Mouse (Mus musculus) neural tube, embryonic 11.5 days (tissue): ENCODE measurements around the gene Krt25. TPM values are rescaled to one million over a fixed set of nuclear protein-coding genes. Genes with fewer than 3 reads are reported as not detected.

Experiments
- ATAC-seq: fragments of 200-750 bp; cut with Nextera tagmentation; 2 replicates; pipeline ENCODE4 v1.8.0; 2017; ENCODE audit warnings: moderate number of reproducible peaks, mild to moderate bottlenecking, moderate TSS enrichment, moderate library complexity; ENCODE audit not compliant: insufficient read depth, low FRiP score, low TSS enrichment
- DNase-seq: peaks from one replicate; pipeline ENCODE4 v3.0.0-alpha.2; 2015; ENCODE audit warnings: low spot score
- H3K27ac ChIP-seq: fragments of 300-500 bp; sonication (generic); 2 replicates; pipeline ENCODE4 v1.5.1; 2014; ENCODE audit warnings: low read depth, mild to moderate bottlenecking, low read length
- H3K27me3 ChIP-seq: fragments of 300-500 bp; sonication (generic); 2 replicates; pipeline ENCODE4 v1.6.1; 2014; ENCODE audit warnings: mild to moderate bottlenecking, low read length, mixed read lengths; ENCODE audit not compliant: control insufficient read depth, insufficient read depth
- H3K36me3 ChIP-seq: fragments of 300-500 bp; sonication (generic); 2 replicates; pipeline ENCODE4 v1.6.1; 2014; ENCODE audit warnings: mild to moderate bottlenecking, low read length, moderate library complexity, mixed read lengths; ENCODE audit not compliant: control insufficient read depth, insufficient read depth
- H3K4me1 ChIP-seq: fragments of 300-500 bp; sonication (generic); 2 replicates; pipeline ENCODE4 v1.6.1; 2014; ENCODE audit warnings: low read length, mixed read lengths; ENCODE audit not compliant: control insufficient read depth, insufficient read depth
- H3K4me2 ChIP-seq: fragments of 300-500 bp; sonication (generic); 2 replicates; pipeline ENCODE4 v1.6.1; 2014; ENCODE audit warnings: low read depth, mild to moderate bottlenecking, moderate library complexity
- H3K4me3 ChIP-seq: fragments of 300-500 bp; sonication (generic); 2 replicates; pipeline ENCODE4 v1.5.1; 2014; ENCODE audit warnings: low read depth, low read length
- H3K9ac ChIP-seq: fragments of 300-500 bp; sonication (generic); 2 replicates; pipeline ENCODE4 v1.6.1; 2014; ENCODE audit warnings: mild to moderate bottlenecking, low read length
- H3K9me3 ChIP-seq: fragments of 300-500 bp; sonication (generic); 2 replicates; pipeline ENCODE4 v1.6.1; 2016; ENCODE audit warnings: low read length; ENCODE audit not compliant: control insufficient read depth
- WGBS: fragments of 180-500 bp; shearing (Covaris S2); extraction: QIAGEN DNeasy Blood & Tissue Kit; methylation state at CpG from one replicate; pipeline ENCODE4 v1.1.7; 2014; 5-methylcytosine and 5-hydroxymethylcytosine counted together
- polyA plus RNA-seq: library from polyadenylated mRNA; unstranded; fragments of >200 nt; fragmentation: Nextera tagmentation; extraction: Ambion mirVana; gene quantifications from 2 replicates; pipeline ENCODE4 v1.2.1, GENCODE M21; 2014

The Krt25 gene
- polyA plus RNA-seq, 1 experiment from 2014 or later, result 0.23 TPM

DNA sequence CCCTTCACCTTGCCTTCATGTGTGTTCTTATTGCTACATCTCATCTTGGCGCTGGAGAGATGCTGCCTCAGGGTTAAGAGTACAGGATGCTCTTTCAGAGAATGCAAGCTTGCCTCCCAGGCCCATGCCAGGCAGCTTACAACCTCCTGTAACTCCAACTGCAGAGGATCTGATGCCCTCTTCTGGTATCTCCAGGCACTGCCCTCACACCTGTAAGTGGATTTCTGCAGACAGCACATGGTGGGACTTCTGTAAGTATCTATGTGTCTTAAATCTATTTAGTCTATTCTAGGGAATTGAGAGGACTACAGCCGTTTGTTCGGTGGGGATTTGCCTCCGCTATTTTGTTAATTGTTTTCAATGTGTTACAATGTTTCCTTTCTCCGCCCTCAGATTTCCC is 29.9 kb downstream of the Krt25 start:
- Histone ChIP-seq H3K9ac (no peak overlapping the region), H3K27me3 (no peaks in the 10 kb centered on the region), H3K9me3 (no peaks in the 10 kb centered on the region), H3K27ac (no peak overlapping the region), H3K4me2 (no peak overlapping the region), H3K36me3 (no peaks in the 10 kb centered on the region), H3K4me3 (no peak overlapping the region), H3K4me1 (no peaks in the 10 kb centered on the region)
- peak; percentile 27 for DNase-seq
- 61% methylated on average over 5 of the region's 5 CpGs for WGBS
- ATAC-seq, result no peak

GRCm38 (mm10) chr11:99284833-99285312 is 37.9 kb downstream of the Krt25 start, which contains the start of gene Krt24:
TSS of gene Krt24 (minus strand) at chr11:99285262.
- no peaks in the 10 kb centered on the region for H3K27me3 ChIP-seq
- no peak within 1 kb of the TSS for H3K4me2 ChIP-seq
- H3K9ac ChIP-seq, result no peak within 1 kb of the TSS
- no peaks in the 10 kb centered on the region for H3K4me1 ChIP-seq
- no peak within 1 kb of the TSS for H3K4me3 ChIP-seq
- 54% methylated on average over 11 of the region's 11 CpGs for WGBS
- no peaks in the 10 kb centered on the region for H3K9me3 ChIP-seq
- ATAC-seq (no peak), DNase-seq (no peak)
- no peak within 1 kb of the TSS for H3K27ac ChIP-seq
- H3K36me3 ChIP-seq, result no peaks in the 10 kb centered on the region

DNA sequence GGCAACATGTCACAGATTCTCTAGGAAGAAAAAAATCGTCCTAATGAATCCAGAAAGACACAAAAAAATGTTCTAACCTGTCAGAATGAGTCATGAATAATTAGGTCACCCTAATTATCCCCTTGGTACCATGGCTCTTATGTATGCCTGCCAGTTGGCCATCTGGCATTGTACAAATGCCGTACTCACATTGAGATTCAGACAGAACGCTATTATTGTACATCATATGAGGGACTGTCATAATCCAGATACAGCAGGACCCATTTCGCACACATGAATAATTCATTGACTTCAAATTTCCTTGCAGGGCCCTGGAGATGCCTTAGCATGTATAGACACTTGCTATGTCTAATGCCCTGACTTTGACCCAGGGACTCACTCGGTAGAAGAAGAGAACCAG is 38.7 kb downstream of the Krt25 start:
- no peak for DNase-seq
- no peaks in the 10 kb centered on the region for H3K27me3 ChIP-seq
- H3K4me3 ChIP-seq, result no peak overlapping the region
- WGBS, result 77% methylated on average over 5 of the region's 5 CpGs
- H3K4me2 ChIP-seq, result no peak overlapping the region
- H3K27ac ChIP-seq, result no peak overlapping the region
- no peaks in the 10 kb centered on the region for H3K9me3 ChIP-seq
- H3K36me3 ChIP-seq, result no peaks in the 10 kb centered on the region
- ATAC-seq, result no peak
- no peaks in the 10 kb centered on the region for H3K4me1 ChIP-seq
- H3K9ac ChIP-seq, result no peak overlapping the region

GRCm38 (mm10) chr11:99283334-99283733 is 39.4 kb downstream of the Krt25 start:
- Histone ChIP-seq H3K27ac (no peak overlapping the region), H3K36me3 (no peaks in the 10 kb centered on the region), H3K9ac (no peak overlapping the region), H3K4me3 (no peak overlapping the region), H3K4me2 (no peak overlapping the region), H3K27me3 (no peaks in the 10 kb centered on the region), H3K4me1 (no peaks in the 10 kb centered on the region), H3K9me3 (no peaks in the 10 kb centered on the region)
- DNase-seq, result no peak
- 56% methylated on average over 4 of the region's 4 CpGs for WGBS
- no peak for ATAC-seq

DNA sequence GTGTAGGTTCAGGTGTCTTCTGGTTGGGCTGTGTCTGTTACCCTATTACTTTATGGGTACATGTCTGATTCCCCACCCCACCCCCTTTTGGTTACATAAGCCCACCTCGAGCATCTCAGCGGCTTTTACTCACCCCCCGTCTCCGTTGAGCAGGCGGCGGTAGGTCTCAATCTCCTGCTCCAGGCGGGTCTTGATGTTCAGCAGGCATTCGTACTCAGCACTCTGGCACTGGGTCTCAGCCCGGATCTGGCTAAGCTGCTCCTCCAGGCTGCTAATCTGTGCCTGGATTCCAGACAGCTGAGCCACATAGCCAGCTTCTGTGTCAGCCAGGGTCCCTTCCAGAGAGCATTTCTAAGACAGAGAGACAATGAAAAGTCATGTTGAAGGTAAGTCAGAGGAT is 41.6 kb downstream of the Krt25 start:
- Histone ChIP-seq H3K36me3 (no peaks in the 10 kb centered on the region), H3K4me1 (no peaks in the 10 kb centered on the region), H3K9me3 (no peaks in the 10 kb centered on the region), H3K27ac (no peak overlapping the region), H3K4me3 (no peak overlapping the region), H3K27me3 (no peaks in the 10 kb centered on the region), H3K9ac (no peak overlapping the region), H3K4me2 (no peak overlapping the region)
- WGBS, result 84% methylated on average over 9 of the region's 9 CpGs
- ATAC-seq (no peak), DNase-seq (no peak)

- 75% methylated on average over 5 of the region's 5 CpGs for WGBS
- Histone ChIP-seq H3K9ac (no peak overlapping the region), H3K4me2 (no peak overlapping the region), H3K4me3 (no peak overlapping the region), H3K27ac (no peak overlapping the region), H3K9me3 (no peaks in the 10 kb centered on the region), H3K4me1 (no peaks in the 10 kb centered on the region), H3K36me3 (no peaks in the 10 kb centered on the region), H3K27me3 (no peaks in the 10 kb centered on the region)
- DNase-seq (no peak), ATAC-seq (no peak)
Measured at GRCm38 (mm10) chr11:99279986-99280385, 42.8 kb downstream of the Krt25 start.

DNA sequence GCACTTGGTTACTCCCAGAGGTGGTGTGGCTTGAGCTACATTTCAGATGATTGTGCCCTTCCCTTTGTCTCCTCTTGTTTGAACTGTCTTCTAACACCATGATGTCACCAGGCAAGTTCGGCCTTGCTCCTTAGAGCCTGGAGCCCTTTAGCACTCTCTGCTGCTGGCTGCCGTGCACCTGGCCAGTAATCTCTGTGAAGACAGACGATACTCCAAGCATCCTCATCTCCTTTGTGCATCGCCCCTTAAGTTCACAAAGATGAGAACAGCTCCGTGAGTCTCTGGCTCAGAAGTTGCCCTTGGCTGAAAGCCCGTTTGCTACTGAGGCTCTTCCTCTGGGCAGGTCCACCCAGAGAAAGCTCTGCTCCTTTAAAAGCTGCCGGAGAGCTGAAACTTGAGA is 46.0 kb downstream of the Krt25 start:
- no peak for DNase-seq
- H3K9ac ChIP-seq, result no peak overlapping the region
- H3K27ac ChIP-seq, result no peak overlapping the region
- H3K9me3 ChIP-seq, result no peaks in the 10 kb centered on the region
- 76% methylated on average over 7 of the region's 7 CpGs for WGBS
- no peak overlapping the region for H3K4me3 ChIP-seq
- no peak overlapping the region for H3K4me2 ChIP-seq
- no peaks in the 10 kb centered on the region for H3K4me1 ChIP-seq
- no peak for ATAC-seq
- H3K27me3 ChIP-seq, result no peaks in the 10 kb centered on the region
- H3K36me3 ChIP-seq, result no peaks in the 10 kb centered on the region

- WGBS, result 89% methylated on average over 6 of the region's 6 CpGs
- Histone ChIP-seq H3K9me3 (no peaks in the 10 kb centered on the region), H3K4me1 (no peaks in the 10 kb centered on the region), H3K36me3 (no peaks in the 10 kb centered on the region), H3K9ac (no peak overlapping the region), H3K4me2 (no peak overlapping the region), H3K4me3 (no peak overlapping the region), H3K27ac (no peak overlapping the region), H3K27me3 (no peaks in the 10 kb centered on the region)
- DNase-seq (no peak), ATAC-seq (no peak)
Measured at GRCm38 (mm10) chr11:99275624-99276023, 47.1 kb downstream of the Krt25 start.

- no peaks in the 10 kb centered on the region for H3K9me3 ChIP-seq
- H3K4me1 ChIP-seq, result no peaks in the 10 kb centered on the region
- DNase-seq, result no peak
Measured at GRCm38 (mm10) chr11:99272721-99273120, 50.0 kb downstream of the Krt25 start.

More at GRCm38 (mm10) chr11:99272721-99273120, 50.0 kb downstream of the Krt25 start:
- Histone ChIP-seq H3K27me3 (no peaks in the 10 kb centered on the region), H3K4me2 (no peak overlapping the region), H3K27ac (no peak overlapping the region), H3K9ac (no peak overlapping the region), H3K4me3 (no peak overlapping the region), H3K36me3 (no peaks in the 10 kb centered on the region)
- WGBS, result 84% methylated on average over 4 of the region's 4 CpGs
- no peak for ATAC-seq
